Mouse (Mus musculus) cerebellum, postnatal 25 days (tissue): ENCODE measurements at regions not wholly inside any gene's neighbourhood (a gene's known extent, or its start where the extent isn't known, plus 50 kb on each side); places are given as distances from the start of the nearest gene placed in this dataset.

Source experiments
- DNase-seq, 2 experiments: peaks; one replicate each; pipeline ENCODE4 v3.0.0; 2021; ENCODE audit warnings: mixed read lengths in 2 of 2

GRCm38 (mm10) chr16:70095221-70095620, 218.5 kb upstream of the Gbe1 start:
- DNase-seq = no peak

GRCm38 (mm10) chr16:70103791-70104378, 209.9 kb upstream of the Gbe1 start:
- no peak for DNase-seq

GRCm38 (mm10) chr16:70141466-70141865, 172.3 kb upstream of the Gbe1 start:
- no peak for DNase-seq

GRCm38 (mm10) chr16:70147673-70148359, 165.9 kb upstream of the Gbe1 start:
- DNase-seq = no peak

DNA sequence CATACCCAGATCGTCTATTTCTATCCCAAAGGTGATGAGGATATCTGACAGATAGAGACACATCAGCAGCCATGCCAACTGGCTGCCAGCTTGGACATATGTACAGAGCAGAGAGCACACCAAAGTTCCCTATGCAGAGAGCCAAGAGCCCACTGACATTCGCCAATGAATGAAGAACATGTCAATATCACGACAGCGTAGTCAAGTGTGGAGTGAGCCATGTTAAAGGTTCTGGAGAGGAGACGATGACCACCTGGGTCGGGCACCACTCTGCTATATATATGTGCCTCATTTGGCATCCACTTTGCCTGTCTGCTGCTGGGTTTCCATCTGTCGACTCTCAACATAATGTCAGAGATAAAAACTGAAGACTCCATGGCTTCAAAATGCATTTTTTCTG, 159.2 kb upstream of the Gbe1 start:
- DNase-seq = peak; percentile 65 to 72

DNA sequence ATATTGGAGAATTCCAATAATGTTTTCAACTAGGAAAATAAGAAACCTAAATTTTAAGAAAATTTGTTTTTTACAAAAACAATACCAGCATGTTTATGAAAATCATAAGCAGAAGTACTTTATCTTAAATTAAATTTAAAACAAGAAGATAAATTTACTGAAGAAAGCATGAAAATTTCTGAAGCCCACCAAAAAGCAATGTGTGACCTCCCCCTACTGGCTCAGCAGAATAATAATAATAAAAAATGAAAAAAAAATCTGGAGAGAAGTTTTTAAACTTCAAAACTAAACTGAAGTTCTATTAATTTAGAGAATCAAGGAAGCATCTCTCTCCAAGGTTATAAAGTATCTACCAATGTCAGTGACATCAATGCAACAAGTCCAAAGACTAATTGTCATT, 153.2 kb upstream of the Gbe1 start:
- no peak for DNase-seq

GRCm38 (mm10) chr16:70175140-70175539, 138.6 kb upstream of the Gbe1 start:
- no peak for DNase-seq

GRCm38 (mm10) chr16:70178975-70179374, 134.8 kb upstream of the Gbe1 start:
- DNase-seq = peak; percentile 7 to 14

DNA sequence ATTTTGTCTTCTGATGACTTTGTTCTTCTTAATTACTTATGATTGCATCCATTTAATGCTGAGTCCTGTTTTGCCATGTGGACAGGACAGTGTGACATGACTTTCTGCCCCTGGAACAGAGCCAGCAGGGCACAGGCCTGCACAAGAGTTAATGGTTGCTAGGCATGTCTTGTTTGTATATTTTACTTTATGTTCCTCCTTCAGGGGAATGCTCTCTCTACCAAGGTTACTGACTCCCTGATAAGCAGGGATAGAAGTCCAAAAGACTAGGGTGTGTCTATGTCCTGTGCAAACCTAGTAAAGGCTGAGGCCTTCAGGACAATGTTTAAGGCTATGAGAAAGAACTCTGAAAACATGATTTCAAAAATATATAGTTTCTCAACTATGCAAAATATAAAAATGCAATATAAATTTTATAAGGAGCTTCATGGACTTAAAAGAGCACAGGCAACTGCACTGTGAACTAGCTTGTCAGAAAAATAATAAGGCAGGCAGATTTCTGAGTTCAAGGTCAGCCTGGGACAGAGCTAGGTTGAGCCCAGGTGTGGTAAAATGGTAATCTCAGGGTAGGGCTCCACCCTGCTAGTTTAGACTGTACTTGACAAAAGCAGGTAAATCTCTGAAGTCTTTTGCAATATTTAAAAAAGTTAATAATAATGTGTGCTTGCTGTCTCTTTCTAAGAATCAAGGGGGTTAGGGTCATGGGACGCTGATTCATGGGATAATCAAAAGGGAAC, 99.7 kb upstream of the Gbe1 start:
- peak in 1 of 2 experiments; percentile 3 for DNase-seq

DNA sequence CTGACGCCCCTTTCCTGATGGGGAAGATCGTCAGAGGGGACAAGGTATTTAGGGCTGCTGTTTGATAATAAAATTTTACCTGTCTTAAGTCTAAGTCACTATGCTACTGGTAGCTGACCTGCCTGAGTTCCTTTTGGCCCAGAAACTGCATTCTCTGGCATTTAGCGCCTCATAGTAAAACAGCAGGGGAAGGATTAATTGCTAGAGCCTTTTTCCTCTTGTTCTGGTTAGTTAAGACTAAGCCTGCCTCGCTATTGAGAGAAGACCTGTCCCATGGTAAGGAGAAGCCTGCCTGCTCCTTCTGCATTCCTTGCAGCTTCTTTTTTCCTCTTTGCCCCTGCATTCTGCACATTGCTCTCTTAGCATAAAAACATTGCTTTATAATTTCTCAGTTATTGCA, 98.9 kb upstream of the Gbe1 start:
- DNase-seq = no peak

- DNase-seq = no peak
These were observed 86.0 kb upstream of the Gbe1 start for GRCm38 (mm10) chr16:70227601-70228226.

DNA sequence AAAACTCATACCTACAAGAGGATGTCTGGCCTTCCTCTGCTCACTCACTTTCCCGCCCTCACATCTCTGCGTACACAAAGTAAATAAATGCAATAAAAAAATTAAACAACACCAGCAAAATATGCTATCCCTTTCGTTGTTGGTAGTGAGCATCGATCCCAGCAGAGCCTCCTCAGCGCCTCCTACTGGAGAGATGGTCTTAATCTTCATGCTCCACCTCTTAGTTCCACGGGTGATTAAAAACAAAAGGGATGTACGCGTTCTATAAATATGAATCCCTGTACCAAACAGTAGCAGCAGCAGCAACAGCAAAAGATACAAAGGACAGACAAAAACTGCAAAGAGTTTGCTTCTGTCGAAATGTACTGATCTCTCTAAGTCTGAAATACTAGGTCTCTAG, 81.0 kb upstream of the Gbe1 start:
- DNase-seq = no peak

DNA sequence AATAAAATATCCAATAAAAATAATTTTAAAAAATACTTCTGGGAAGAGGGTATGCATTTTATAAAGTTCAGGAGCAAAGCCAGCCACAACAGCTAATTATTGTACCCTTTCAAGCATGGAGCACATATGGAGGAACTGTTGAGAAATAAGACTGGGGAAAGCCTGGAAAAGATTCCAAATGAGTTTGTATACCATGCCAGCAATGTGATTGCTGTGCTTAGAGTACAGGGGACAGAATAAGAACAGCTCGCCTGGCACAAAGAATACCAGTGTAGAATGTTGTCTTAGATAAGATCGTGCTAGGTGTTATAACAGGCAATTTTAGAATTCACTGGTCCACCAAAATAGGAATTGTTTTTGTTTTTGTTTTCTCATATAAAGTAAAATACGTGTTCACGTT, 78.6 kb upstream of the Gbe1 start:
- no peak for DNase-seq

GRCm38 (mm10) chr16:70239432-70239941, 74.3 kb upstream of the Gbe1 start:
- peak in 1 of 2 experiments; percentile 5 for DNase-seq

GRCm38 (mm10) chr16:70244205-70244756, 69.5 kb upstream of the Gbe1 start:
- DNase-seq = no peak

- no peak for DNase-seq
These were observed 68.8 kb upstream of the Gbe1 start for GRCm38 (mm10) chr16:70244963-70245362.

DNA sequence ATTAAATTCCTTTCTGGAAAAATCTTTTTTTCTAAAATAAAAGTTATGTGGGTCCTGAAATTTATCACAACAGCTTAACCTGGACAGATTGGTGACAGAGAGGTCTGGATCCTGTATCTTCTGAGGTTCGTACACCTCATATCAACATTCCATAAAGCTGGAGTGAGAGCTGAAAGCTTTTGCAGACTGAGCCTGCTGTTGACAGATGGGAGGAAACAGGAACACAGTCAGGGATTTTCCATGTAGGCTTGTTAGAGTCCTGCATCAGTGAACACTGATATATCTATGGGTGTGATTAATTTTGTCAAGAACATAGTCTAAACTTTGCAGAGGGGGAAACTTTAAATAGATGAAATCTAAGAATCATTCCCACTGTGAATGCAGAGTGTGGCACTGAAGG, 54.4 kb upstream of the Gbe1 start:
- no peak for DNase-seq

GRCm38 (mm10) chr16:70260151-70260550, 53.6 kb upstream of the Gbe1 start:
- DNase-seq = no peak
